Mouse (Mus musculus): ENCODE results near the gene Zfp763. TPM values are rescaled to one million over a fixed set of nuclear protein-coding genes. Genes with fewer than 3 reads are reported as not detected.

The Zfp763 gene
- total and polyA plus RNA-seq, 3 experiments = 1.3 to 1.5 TPM; not detected in 1

Other genes starting within 250 kb of the Zfp763 start
- gene Zfp871, start 245.1 kb downstream of the Zfp763 start, total RNA-seq (2012; rRNA removed) = 8.8 and 11.7 TPM in 2 replicates
- 10 to 100 TPM; 12.2 to 16.9 TPM for gene Zfp871, start 245.1 kb downstream of the Zfp763 start, polyA plus RNA-seq (2012; ENCODE audit: insufficient read depth in 1 of 2, insufficient read length in 2 of 2, low read depth in 1 of 2, low replicate concordance in 2 of 2, missing spikeins in 1 of 2)
- not detected in 2 replicates for gene Zfp811, start 223.5 kb downstream of the Zfp763 start, total RNA-seq (2012; rRNA removed)
- gene Zfp811, start 223.5 kb downstream of the Zfp763 start, polyA plus RNA-seq (2012; ENCODE audit: insufficient read depth in 1 of 2, insufficient read length in 2 of 2, low read depth in 1 of 2, low replicate concordance in 2 of 2, missing spikeins in 1 of 2) = not detected
- gene Zfp799, start 203.1 kb downstream of the Zfp763 start, total RNA-seq (2012; rRNA removed) = not detected in 2 replicates
- gene Zfp799, start 203.1 kb downstream of the Zfp763 start, polyA plus RNA-seq (2012; ENCODE audit: insufficient read depth in 1 of 2, insufficient read length in 2 of 2, low read depth in 1 of 2, low replicate concordance in 2 of 2, missing spikeins in 1 of 2) = under 1 TPM in 1 of 2 experiments, not detected in 1; 0.01 TPM
- gene Zfp870, start 141.8 kb downstream of the Zfp763 start, total RNA-seq (2012; rRNA removed) = not detected in 2 replicates
- under 1 TPM in 1 of 2 experiments, not detected in 1; 0.25 TPM for gene Zfp870, start 141.8 kb downstream of the Zfp763 start, polyA plus RNA-seq (2012; ENCODE audit: insufficient read depth in 1 of 2, insufficient read length in 2 of 2, low read depth in 1 of 2, low replicate concordance in 2 of 2, missing spikeins in 1 of 2)
- not detected in 2 replicates for gene Cyp4f14, start 116.1 kb downstream of the Zfp763 start, total RNA-seq (2012; rRNA removed)
- gene Cyp4f14, start 116.1 kb downstream of the Zfp763 start, polyA plus RNA-seq (2012; ENCODE audit: insufficient read depth in 1 of 2, insufficient read length in 2 of 2, low read depth in 1 of 2, low replicate concordance in 2 of 2, missing spikeins in 1 of 2) = not detected
- gene Cyp4f13, start 86.0 kb downstream of the Zfp763 start, total RNA-seq (2012; rRNA removed) = 5.4 and 9.7 TPM in 2 replicates
- 10 to 100 TPM in 1 of 2 experiments, not detected in 1; 19.3 TPM for gene Cyp4f13, start 86.0 kb downstream of the Zfp763 start, polyA plus RNA-seq (2012; ENCODE audit: insufficient read depth in 1 of 2, insufficient read length in 2 of 2, low read depth in 1 of 2, low replicate concordance in 2 of 2, missing spikeins in 1 of 2)
- gene Zfp472, start 67.6 kb downstream of the Zfp763 start, total RNA-seq (2012; rRNA removed) = 9.8 and 13.4 TPM in 2 replicates
- 1 to 10 TPM in 1 of 2 experiments, not detected in 1; 7.1 TPM for gene Zfp472, start 67.6 kb downstream of the Zfp763 start, polyA plus RNA-seq (2012; ENCODE audit: insufficient read depth in 1 of 2, insufficient read length in 2 of 2, low read depth in 1 of 2, low replicate concordance in 2 of 2, missing spikeins in 1 of 2)
- 3.2 and 4.7 TPM in 2 replicates for gene Zfp952, start 40.3 kb downstream of the Zfp763 start, total RNA-seq (2012; rRNA removed)
- gene Zfp952, start 40.3 kb downstream of the Zfp763 start, polyA plus RNA-seq (2012; ENCODE audit: insufficient read depth in 1 of 2, insufficient read length in 2 of 2, low read depth in 1 of 2, low replicate concordance in 2 of 2, missing spikeins in 1 of 2) = 1 to 10 TPM in 1 of 2 experiments, not detected in 1; 2.9 TPM
- not detected in 2 replicates for gene 4921501E09Rik, start 34.7 kb upstream of the Zfp763 start, total RNA-seq (2012; rRNA removed)
- not detected for gene 4921501E09Rik, start 34.7 kb upstream of the Zfp763 start, polyA plus RNA-seq (2012; ENCODE audit: insufficient read depth in 1 of 2, insufficient read length in 2 of 2, low read depth in 1 of 2, low replicate concordance in 2 of 2, missing spikeins in 1 of 2)
- 1.6 and 1.7 TPM in 2 replicates for gene Zfp563, start 55.9 kb upstream of the Zfp763 start, total RNA-seq (2012; rRNA removed)
- under 1 TPM in 1 of 2 experiments, not detected in 1; 0.95 TPM for gene Zfp563, start 55.9 kb upstream of the Zfp763 start, polyA plus RNA-seq (2012; ENCODE audit: insufficient read depth in 1 of 2, insufficient read length in 2 of 2, low read depth in 1 of 2, low replicate concordance in 2 of 2, missing spikeins in 1 of 2)
- not detected in 2 replicates for gene Morc2b, start 106.3 kb upstream of the Zfp763 start, total RNA-seq (2012; rRNA removed)
- gene Morc2b, start 106.3 kb upstream of the Zfp763 start, polyA plus RNA-seq (2012; ENCODE audit: insufficient read depth in 1 of 2, insufficient read length in 2 of 2, low read depth in 1 of 2, low replicate concordance in 2 of 2, missing spikeins in 1 of 2) = not detected
- not detected in 2 replicates for gene Olfr55, start 135.0 kb upstream of the Zfp763 start, total RNA-seq (2012; rRNA removed)
- not detected for gene Olfr55, start 135.0 kb upstream of the Zfp763 start, polyA plus RNA-seq (2012; ENCODE audit: insufficient read depth in 1 of 2, insufficient read length in 2 of 2, low read depth in 1 of 2, low replicate concordance in 2 of 2, missing spikeins in 1 of 2)
- gene Olfr239, start 157.9 kb upstream of the Zfp763 start, total RNA-seq (2012; rRNA removed) = not detected in 2 replicates
- not detected for gene Olfr239, start 157.9 kb upstream of the Zfp763 start, polyA plus RNA-seq (2012; ENCODE audit: insufficient read depth in 1 of 2, insufficient read length in 2 of 2, low read depth in 1 of 2, low replicate concordance in 2 of 2, missing spikeins in 1 of 2)
- not detected in 2 replicates for gene Olfr1564, start 188.3 kb upstream of the Zfp763 start, total RNA-seq (2012; rRNA removed)
- gene Olfr1564, start 188.3 kb upstream of the Zfp763 start, polyA plus RNA-seq (2012; ENCODE audit: insufficient read depth in 1 of 2, insufficient read length in 2 of 2, low read depth in 1 of 2, low replicate concordance in 2 of 2, missing spikeins in 1 of 2) = under 1 TPM in 1 of 2 experiments, not detected in 1; 0.08 TPM
- gene Zfp955a, start 221.7 kb upstream of the Zfp763 start, total RNA-seq (2012; rRNA removed) = 8.5 and 9.7 TPM in 2 replicates
- gene Zfp955a, start 221.7 kb upstream of the Zfp763 start, polyA plus RNA-seq (2012; ENCODE audit: insufficient read depth in 1 of 2, insufficient read length in 2 of 2, low read depth in 1 of 2, low replicate concordance in 2 of 2, missing spikeins in 1 of 2) = 1 to 10 TPM in 1 of 2 experiments, not detected in 1; 6.2 TPM
- not detected in 2 replicates for gene Olfr63, start 231.3 kb upstream of the Zfp763 start, total RNA-seq (2012; rRNA removed)
- under 1 TPM in 1 of 2 experiments, not detected in 1; 0.10 TPM for gene Olfr63, start 231.3 kb upstream of the Zfp763 start, polyA plus RNA-seq (2012; ENCODE audit: insufficient read depth in 1 of 2, insufficient read length in 2 of 2, low read depth in 1 of 2, low replicate concordance in 2 of 2, missing spikeins in 1 of 2)

Measured in MEL (cell line).